Mouse (Mus musculus) ES-E14 (cell line): ENCODE data around the gene Hdgfl2.

Source experiments
- CHD2 ChIP-seq: IDR thresholded peaks from 2 replicates; pipeline ENCODE4 v1.6.1; 2014; ENCODE audit warnings: mild to moderate bottlenecking, low read depth, low read length, inconsistent platforms
- HCFC1 ChIP-seq: IDR thresholded peaks from 2 replicates; pipeline ENCODE4 v1.6.1; 2012; ENCODE audit warnings: low read length, inconsistent platforms, borderline replicate concordance; ENCODE audit not compliant: insufficient read depth
- MAFK ChIP-seq: IDR thresholded peaks from 2 replicates; pipeline ENCODE4 v1.6.1; 2014; ENCODE audit warnings: mild to moderate bottlenecking, low read depth, low read length, inconsistent platforms; ENCODE audit not compliant: insufficient read depth
- ZC3H11A ChIP-seq: IDR thresholded peaks from 2 replicates; pipeline ENCODE4 v1.6.1; 2012; ENCODE audit warnings: low read depth, mild to moderate bottlenecking, inconsistent platforms, low read length, borderline replicate concordance
- ZNF384 ChIP-seq: IDR thresholded peaks from 2 replicates; pipeline ENCODE4 v1.6.1; 2012; ENCODE audit warnings: low read depth, low read length, inconsistent platforms

DNA sequence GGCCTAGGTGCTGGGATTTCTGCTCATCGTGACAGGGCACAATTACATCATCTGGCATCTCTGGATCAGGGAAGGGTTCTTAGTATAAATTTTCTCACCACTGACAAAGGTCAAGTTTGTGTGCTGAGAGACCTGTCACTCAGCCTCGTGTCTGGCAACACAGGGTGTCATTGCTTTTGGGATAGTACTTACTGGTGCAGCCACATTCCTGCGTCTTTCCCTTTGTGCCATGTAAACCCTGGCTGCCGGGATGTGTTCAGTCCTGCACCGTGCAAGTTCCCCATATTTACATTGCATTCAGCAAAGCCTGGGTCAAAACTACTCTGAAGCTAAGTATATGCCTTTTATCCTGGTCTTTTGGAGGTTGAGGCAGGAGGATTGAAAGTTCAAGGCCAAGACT lies 28.1 kb upstream of the Hdgfl2 start:
- TF ChIP-seq ZC3H11A: no peak
- no peak for TF ChIP-seq MAFK
- no peak for TF ChIP-seq CHD2
- no peak for TF ChIP-seq HCFC1
- TF ChIP-seq ZNF384: no peak
